Mouse (Mus musculus) ovary, postnatal 10 days (tissue): ENCODE results near the gene Olfr67.
"Not testable (repeated sequence)": the region's sequence is repeated elsewhere in the genome, so short reads cannot be mapped to it uniquely, and the experiment has no call there.

Experiments used
- DNase-seq: peaks from one replicate; pipeline ENCODE4 v3.0.0; 2022; ENCODE audit warnings: low spot score

Gene Olfr67

DNA sequence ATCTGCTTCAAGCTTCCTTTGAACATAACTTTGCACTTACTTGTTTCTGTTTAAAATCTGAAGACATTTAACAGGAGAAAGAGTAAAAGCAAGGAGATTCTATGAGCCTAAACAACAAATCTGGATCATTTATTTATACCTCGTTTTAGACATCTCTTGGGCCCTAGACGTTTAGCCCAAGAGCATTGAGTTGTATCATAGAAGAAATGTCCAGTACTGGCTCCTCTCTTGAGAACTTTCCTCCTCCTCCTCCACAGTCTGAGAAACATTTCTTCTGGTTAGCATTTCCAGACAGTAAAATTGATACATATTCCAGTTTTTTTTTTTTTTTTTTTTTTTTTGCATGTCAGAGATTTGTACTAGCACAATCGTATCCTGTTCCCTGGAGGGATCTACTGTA, at the start of gene Olfr67:
Gene Olfr67, minus strand, starts transcription at position 101 of the 400 bp plus-strand sequence.
- DNase-seq = no peak

DNA sequence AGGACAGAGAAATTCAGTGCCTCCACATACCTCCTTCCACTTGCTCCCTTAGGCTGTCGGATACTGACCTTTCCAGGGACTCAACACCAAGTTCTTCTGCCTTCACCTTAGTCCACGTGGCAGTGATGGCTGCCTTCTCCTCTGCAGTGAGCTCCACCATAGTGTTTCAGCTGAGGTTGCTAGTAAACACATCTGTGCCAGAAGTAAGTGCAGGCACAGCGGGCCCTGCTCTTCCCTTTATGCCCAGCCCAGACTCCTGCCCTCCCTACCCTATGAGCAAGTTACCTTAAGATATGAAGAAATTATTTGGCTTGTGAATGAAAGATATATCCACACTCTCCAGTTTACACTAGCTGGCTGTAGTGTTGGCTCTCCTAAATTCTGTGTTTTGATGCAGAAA, 48.6 kb upstream of the Olfr67 start, which contains the start of gene Hbb-bh2:
Gene Hbb-bh2, minus strand, starts transcription at position 253 of the 400 bp plus-strand sequence.
- no peak for DNase-seq

DNA sequence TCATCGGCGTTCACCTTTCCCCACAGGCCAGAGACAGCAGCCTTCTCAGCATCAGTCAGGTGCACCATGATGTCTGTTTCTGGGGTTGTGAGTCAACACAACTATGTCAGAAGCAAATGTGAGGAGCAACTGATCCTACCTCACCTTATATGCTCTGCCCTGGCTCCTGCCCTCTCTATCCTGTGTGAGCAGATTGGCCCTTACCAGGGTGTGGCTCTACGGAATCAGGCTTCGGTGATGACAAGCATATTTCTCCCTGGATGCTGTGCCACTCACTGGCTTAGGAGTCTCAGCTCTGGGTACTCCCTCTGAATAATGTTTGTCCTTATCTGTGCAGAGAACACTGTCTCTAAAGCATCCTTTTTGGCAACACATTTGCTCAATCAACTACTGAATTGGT, 36.2 kb upstream of the Olfr67 start, which contains the start of gene Hbb-bs:
Gene Hbb-bs, minus strand, starts transcription at position 289 of the 400 bp plus-strand sequence.
- DNase-seq = no peak

DNA sequence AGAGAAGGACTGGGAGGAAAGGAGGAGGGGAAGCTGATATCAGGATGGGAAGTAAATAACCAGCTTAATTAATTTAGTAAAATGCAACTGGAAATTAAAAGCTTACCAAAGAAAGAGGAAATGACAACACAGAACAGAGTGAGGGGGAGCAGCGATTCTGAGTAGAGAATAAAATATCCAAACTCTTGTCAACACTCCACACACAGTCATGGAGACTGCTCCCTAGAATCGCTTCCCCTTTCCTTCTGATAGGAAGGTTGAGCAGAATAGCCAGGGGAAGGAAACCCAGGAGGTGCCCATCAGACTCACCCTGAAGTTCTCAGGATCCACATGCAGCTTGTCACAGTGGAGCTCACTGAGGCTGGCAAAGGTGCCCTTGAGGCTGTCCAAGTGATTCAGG, 35.5 kb upstream of the Olfr67 start:
- not testable (repeated sequence) for DNase-seq

DNA sequence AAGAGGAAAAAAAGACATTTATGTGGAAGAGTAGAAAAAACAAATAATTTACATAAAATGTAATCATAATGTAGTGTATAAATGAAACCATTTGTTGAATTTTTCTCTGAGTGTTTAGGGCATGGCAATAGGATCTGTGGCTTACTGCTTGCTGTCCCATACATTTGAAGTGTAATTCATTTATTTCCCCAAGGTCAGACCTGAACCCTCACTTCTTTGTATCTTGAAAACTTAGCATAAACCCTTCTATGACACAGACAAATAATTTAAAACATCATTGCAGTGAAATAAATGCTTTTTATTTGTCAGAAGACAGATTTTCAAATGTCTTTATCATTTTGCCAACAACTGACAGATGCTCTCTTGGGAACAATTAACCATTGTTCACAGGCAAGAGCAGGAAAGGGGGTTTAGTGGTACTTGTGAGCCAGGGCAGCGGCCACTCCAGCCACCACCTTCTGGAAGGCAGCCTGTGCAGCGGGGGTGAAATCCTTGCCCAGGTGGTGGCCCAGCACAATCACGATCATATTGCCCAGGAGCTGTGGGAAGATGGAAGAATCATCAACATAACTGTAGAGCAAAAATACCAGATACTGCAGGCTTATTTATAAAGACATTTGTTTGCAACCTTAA, 34.8 kb upstream of the Olfr67 start:
- no peak for DNase-seq

DNA sequence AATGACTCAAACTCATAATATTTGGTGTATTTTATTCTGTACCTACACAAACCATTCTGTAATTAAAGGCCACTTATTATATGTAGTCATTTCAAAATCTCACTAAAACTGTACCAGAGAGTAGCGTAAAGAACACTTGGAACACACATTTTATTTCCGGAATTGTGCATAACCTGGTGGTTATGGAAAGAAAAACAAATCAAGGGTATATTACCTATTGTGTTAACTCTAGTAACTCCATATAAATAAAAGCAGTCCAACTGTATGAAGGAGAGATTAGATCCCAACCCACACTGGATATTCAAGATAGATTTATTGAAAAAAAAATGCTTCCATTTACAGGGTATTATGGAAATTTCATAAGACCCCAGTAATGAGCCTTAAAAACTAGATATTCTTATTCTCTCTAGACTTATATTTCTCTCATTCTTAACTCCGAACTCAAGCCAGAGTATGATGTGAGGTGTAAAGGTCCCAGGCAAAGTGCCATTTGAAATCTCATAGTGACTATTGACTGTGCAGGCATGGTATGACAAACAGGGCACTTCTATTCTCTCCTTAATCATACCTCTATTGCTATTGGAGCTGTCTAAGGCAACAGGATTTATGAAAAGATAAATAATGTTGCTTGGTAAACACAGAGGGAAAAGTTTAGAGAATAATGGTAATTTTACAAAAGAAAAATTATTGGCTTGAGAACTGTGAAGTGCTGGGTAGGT, 34.1 kb upstream of the Olfr67 start:
- no peak for DNase-seq

DNA sequence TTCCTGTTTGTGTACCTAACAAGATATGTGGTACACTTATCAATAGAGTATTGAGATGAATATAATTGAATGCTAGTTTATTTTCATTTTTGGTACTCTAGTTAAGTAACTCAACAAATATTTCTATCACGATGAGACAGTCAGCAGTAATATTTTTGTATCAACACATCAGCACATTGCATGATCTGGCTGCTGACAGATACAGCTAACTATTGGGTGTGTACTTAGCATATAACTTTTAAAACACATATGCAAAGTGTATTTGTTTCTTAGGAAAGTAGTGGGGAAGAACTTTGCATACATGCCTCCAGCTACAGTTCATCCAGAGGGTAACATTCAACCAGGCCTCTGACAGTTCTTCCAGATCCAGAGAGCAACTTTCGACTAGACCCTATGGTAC, 33.0 kb upstream of the Olfr67 start:
- DNase-seq = no peak

DNA sequence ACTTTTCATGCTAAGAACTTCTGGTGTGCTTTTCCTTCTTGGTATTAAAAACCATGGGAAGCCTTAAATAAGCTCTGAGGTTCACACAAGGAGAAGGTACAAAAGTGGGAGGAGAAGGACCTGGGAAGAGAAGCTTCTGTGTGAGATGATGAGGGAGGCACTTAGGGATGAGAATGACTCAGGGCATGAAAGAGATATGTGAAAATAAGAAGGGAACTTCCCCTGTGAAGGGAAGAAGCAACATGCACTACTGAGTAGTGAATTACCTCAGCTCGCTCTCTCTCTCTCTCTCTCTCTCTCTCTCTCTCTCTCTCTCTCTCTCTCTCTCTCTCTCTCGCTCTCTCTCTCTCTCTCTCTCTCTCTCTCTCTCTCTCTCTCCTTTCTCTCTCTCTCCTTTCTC, 23.5 kb upstream of the Olfr67 start:
- not testable (repeated sequence) for DNase-seq

DNA sequence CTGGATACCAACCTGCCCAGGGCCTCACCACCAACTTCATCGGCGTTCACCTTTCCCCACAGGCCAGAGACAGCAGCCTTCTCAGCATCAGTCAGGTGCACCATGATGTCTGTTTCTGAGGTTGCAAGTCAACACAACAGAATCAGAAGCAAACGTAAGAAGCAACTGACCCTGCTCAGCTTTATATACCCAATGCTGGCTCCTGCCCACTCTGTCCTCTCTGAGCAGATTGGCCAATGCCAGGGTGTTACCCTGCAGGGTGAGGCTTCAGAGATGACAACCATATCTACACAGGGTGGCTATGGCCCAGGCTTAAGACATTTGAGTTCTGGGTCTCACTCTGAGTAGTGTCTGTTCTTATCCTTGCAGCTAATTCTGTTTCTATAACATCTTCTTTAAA, 22.1 kb upstream of the Olfr67 start, which contains the start of gene Hbb-bt:
Gene Hbb-bt, minus strand, starts transcription at position 231 of the 400 bp plus-strand sequence.
- DNase-seq = no peak

DNA sequence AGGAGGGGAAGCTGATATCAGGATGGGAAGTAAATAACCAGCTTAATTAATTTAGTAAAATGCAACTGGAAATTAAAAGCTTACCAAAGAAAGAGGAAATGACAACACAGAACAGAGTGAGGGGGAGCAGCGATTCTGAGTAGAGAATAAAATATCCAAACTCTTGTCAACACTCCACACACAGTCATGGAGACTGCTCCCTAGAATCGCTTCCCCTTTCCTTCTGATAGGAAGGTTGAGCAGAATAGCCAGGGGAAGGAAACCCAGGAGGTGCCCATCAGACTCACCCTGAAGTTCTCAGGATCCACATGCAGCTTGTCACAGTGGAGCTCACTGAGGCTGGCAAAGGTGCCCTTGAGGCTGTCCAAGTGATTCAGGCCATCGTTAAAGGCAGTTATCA, 21.5 kb upstream of the Olfr67 start:
- DNase-seq = not testable (repeated sequence)

DNA sequence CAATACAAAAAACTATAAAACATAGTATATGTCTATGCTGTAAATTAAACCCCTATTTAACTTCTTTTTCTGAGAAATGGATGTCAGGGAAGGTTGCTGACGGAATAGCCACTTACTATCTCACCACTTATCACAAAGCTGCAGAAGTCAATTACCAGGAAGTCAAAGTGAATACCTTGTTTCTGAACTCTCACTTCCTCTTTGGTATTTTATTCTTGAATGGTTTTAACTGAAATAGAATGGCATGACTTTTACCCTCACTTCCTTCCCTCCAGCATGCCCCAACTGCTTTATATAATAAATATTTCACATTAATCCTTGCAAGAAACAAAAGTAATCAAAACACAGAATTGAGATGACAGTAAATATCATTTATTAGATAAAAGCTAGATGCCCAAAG, 20.6 kb upstream of the Olfr67 start:
- DNase-seq = no peak

DNA sequence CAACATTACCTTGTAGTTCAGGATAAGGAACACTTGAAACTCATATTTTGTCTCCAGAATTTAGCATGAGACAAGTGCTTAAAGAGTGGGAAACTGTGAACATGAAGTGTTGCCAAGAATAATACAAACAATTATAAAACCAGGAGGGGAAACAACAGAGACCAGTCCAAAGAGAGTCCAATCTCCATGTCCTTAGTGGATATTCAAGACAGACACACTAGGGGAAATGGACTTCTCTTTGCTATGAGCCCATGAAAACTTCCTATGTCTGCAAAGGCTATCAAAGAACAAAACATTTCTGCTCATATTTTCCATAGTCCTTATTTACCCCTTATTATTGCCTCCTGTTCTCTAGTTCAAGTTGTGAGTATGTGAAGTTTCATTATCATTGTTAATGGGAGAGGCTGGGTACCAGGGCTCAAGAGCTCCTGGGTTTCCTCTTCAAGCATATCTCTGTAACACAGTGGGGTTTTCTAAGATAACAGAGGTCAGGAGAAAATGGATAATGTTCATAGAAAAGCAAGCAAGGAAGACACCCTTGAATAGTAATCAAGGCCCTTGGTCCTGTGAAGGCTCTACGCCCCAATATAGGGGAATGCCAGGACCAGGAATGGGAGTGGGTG, 19.7 kb upstream of the Olfr67 start:
- DNase-seq = no peak

DNA sequence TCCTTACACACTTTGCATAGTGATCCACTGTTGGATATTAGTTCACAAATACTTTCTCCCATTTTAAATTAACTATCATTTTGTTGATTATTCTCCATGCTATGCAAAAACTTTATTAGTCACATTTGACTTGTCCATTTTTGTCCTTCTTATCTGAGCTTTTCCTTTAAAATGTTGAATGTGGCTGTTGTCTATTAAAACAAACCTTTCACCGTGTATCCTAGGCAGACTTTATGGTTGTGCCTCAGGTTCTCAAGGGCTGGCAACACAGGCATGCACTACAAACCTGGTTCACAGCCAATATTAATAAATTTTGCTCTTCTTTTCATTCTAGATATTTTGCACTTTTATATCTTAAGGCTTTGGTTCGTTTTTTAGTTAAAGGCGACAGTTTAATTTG, 19.1 kb upstream of the Olfr67 start:
- no peak for DNase-seq

DNA sequence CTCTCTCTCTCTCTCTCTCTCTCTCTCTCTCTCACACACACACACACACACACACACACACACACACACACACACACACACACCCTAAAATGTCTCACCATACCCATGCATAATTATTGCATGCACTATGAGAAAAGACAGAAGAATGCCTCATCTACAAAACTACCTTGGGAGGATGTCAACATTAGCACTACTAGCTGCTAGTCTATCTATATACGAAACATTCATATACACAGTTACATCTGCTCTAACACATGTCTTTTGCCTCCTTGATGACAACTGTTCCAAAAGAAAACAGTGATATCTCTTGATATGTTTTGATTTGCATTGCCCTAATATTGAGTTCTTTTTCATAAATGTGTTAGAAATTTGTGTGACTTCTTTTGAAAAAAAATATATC, 18.7 kb upstream of the Olfr67 start:
- DNase-seq = no peak

DNA sequence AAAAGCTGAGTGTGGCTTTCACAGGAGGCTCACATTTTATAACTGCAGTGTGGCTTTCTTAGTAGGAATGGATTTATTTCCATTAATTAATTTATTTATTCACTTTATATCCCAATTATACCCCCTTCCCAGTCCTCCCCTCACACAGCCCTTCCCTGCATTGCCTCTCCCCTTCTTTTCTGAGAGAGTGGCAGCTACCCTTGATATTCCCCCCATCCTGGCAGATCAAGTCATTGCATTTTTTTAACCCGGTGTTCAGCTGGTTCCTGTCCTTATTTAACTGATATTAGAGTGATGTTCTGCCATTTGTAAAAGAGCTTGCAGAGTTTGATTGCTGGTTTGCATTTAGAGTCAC, 18.2 kb upstream of the Olfr67 start:
- DNase-seq = no peak

DNA sequence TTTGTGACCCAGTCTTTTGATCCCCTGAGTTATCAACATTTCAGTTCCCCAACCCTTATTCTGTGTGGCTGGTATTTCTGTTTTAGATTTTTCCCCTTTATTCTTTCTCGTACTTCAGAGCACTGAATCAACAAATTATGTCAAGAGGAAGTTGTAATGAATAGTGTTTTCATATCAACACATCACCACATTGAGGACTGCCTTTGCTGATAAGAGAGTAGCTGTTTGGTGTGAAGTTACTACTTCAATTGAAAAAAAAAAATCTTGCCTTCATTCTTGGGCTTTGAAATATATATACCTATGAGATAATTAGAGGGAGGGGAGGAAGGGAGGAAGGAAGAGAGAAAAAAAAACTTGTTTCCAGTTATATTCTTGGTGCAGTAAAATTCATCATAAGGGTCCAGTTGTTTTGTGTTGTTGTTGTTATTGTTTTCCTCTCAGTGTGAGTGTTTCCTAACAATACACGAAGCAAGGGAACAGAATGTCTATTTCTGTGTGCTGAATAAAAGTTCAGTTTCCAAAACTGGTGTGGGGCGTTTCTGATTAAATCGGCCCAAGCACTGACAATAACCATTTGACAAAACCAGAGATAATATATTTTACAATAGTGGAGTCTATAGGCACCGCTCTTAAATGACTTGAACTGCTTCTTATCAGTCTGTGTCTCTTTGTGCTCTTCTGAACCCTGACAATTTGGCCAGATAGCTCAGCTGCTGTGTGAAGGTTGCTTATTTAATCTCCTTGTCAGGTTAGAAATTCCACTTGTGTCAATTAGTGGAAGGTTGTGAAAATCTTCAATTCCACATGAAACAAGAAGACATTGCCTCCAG, 17.6 kb upstream of the Olfr67 start:
- no peak for DNase-seq

DNA sequence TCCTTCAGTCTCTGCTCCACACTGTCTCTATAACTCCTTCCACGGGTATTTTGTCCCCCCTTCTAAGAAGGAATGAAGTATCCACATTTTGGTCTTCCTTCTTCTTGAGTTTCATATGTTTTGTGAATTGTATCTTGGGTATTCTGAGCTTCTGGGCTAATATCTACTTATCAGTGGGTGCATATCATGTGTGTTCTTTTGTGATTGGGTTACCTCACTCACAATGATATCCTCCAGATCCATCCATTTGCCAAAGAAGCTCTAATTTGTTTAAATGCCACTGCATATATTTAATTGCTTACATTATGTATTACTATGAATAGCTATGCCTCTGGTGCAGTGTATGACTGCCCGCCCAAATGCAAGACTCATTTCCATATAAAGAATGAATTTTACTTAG, 16.5 kb upstream of the Olfr67 start:
- DNase-seq = not testable (repeated sequence)

DNA sequence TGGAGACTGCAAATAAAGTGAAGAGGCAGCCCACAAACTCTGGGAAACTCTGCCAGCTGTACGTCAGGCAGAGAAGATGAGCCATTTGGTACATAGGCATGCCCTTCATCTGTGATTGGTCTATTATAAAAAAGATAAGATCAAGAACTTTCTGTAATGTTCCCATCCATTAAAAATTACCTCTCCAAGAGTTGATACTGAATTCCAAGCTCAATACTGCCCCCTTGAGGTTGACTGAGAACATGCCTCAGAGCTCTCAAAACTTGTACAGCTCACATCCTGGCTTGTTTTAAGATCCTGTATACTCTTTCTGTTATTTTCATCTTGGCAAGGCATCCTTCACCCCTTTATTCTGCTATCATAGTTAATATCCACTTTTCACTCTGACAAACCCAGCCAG, 15.2 kb upstream of the Olfr67 start:
- DNase-seq = no peak

DNA sequence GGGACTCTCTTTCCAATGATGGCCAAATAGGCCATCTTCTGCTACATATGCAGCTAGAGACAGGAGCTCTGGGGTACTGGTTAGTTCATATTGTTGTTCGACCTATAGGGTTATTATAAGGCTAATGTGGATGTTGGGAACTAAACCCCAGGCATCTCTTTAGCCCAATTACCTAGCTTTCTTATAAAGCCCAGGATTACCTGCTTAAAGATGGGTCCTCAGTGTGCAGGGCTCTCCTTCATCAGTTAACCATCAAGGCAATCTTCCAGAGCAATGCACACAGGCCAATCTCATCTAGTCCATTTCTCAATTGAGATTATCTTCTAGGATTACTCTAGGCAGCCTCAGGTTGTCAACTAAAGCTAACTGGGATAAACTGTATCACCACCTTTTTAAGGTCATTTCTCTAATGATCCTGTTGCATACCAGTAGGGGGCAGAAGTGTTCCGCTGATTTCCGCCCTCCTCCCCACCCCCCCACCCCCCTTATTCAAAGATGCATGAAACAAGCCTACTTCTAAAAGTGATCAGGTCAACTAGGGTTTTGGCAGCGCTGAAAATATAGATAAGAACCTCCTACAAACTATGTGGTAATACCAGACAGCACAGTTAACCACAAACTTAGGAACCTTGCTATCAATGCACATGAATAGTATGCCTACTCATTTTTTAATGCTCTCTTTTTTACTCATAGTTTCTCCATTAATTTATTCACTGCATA, 1.2 kb upstream of the Olfr67 start:
- DNase-seq = no peak

DNA sequence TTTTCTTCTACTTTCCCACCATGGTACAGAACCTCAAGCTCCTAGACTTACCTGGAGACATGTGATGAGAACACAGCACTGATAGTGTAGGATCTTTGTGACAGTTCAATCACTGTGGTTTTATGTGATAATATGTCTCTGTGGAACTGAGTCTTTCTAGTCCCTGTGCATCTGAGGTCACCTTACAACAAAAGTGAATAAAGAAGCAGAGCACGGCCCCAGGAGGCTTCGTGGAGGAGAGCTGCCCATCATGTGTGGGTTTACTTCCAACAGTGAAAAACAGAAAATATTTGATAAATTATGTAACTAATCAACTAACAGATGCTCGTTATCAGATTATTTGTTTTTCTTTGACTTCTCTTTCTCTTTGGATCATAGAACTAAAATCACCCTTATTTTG, 12.0 kb downstream of the Olfr67 start, which contains the start of gene Olfr68:
Gene Olfr68, minus strand, starts transcription at position 101 of the 400 bp plus-strand sequence.
- no peak for DNase-seq

DNA sequence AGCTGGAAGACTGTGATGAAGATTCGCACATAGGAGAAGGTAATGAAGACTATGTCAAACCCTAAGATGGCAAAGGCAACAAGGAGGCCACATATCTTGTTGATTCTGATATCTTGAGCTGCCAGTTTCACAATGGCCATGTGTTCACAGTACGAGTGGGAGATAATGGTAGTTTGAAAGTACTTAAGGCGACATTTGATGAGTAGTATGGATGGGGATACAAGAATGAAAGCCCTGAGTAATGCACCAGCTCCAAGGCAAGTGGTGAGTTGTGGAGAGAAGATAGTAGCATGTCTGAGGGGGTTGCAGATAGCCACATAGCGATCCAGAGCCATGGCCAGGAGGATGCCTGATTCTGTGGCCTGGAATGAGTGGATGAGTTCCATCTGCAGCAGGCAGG, 14.0 kb downstream of the Olfr67 start:
- not testable (repeated sequence) for DNase-seq

DNA sequence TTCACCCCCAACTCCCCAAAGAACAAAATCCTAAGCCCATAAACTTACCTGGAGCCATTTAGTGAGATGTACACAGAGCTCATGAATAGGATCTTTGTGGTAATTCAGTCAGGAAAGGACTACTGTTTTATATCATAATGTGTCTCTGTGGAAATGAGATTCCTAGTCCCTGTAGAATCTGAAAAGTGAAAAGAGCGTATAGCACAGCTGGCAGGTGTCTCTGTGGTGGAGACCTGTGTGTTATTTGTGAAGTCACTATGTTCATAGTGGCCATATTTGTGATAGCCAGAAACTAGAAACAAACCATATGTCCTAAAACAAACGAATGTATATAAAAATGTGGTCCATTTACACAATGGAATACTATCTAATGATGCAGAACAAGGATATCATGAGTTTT, 20.1 kb downstream of the Olfr67 start, which contains the start of gene Olfr69:
Gene Olfr69, minus strand, starts transcription at position 101 of the 400 bp plus-strand sequence.
- no peak for DNase-seq
